Mouse (Mus musculus) small intestine, adult 2 months (tissue): Measurements from ENCODE around the gene Atp2b2.

Experiments
- CTCF ChIP-seq: fragments of 200-500 bp; IDR thresholded peaks from 2 replicates; pipeline ENCODE4 v1.5.1; 2012; ENCODE audit warnings: low read depth, mild to moderate bottlenecking, control low read depth, inconsistent platforms, low read length, moderate library complexity, mixed read lengths; ENCODE audit not compliant: insufficient replicate concordance, insufficient read length; ENCODE audit errors: extremely low read depth
- POLR2A ChIP-seq: fragments of 200-500 bp; IDR thresholded peaks from 2 replicates; pipeline ENCODE4 v1.6.1; 2012; ENCODE audit warnings: low read depth, mild to moderate bottlenecking, control low read depth, inconsistent platforms, low read length, moderate library complexity

DNA sequence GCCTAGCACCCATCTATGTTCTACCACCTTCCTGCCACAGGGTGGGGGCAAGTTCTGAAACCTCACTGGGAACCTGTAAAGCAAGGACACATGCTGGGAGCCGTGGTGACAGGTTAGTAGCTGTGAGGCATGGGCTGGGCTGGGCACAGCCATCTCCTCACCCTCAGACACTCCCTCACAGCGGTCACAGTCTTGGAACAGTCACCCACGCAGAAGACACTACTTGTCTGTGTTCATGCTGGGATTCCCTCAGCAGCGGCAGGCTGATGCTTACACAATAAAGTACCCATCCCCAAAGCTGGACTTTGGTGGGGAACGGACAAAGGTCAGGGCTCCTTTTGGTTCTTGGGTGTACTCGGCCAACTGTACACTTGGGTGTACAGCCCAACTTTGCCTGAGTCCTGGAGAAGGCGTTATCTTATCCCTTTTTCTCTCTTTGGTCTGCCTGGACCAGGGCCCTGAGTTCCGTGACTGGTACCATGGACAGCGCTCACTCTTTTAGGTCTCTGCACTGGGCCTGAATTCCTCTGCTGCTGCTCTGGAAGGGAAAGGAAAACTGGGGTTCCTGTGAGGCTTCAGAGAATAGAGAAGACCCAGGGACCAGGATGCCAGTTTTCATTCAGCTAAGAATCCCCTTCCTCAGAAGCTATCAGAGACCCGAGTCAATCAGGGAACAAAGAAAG, 160.7 kb downstream of the Atp2b2 start:
- TF ChIP-seq CTCF (no peak), POLR2A (no peak)
